Mouse (Mus musculus): ENCODE measurements around the gene Smg1. TPM values are rescaled to one million over a fixed set of nuclear protein-coding genes. Genes with fewer than 3 reads are reported as not detected.
A peak's percentile ranks its signal among the peaks of the same experiment; 100 is the strongest.

The Smg1 gene
- total RNA-seq, 2 experiments from 2014 or later: 52.3 to 57.2 TPM

- no peak for DNase-seq
- intact Hi-C loops (cut with DNase I): no loop called here
Measured at GRCm38 (mm10) chr7:118156461-118156860, 87.0 kb downstream of the Smg1 start.

- intact Hi-C loops (cut with DNase I): loop anchor here (5.0 kb wide), 2 partner anchors 58 to 143 kb away; no protein-coding TSS in a partner anchor
- DNase-seq: no peak
Measured at GRCm38 (mm10) chr7:118154150-118154549, 89.3 kb downstream of the Smg1 start.

GRCm38 (mm10) chr7:118143602-118144001, 99.9 kb downstream of the Smg1 start:
- intact Hi-C loops (cut with DNase I): loop anchor here (5.0 kb wide), 1 partner anchor 54 kb away; no protein-coding TSS in a partner anchor
- no peak for DNase-seq

- intact Hi-C loops (cut with DNase I): loop anchor here (5.0 kb wide), 1 partner anchor 54 kb away; no protein-coding TSS in a partner anchor
- no peak for DNase-seq
Measured at GRCm38 (mm10) chr7:118143123-118143522, 100.3 kb downstream of the Smg1 start.

GRCm38 (mm10) chr7:118141271-118141670, 102.2 kb downstream of the Smg1 start:
- DNase-seq: no peak
- intact Hi-C loops (cut with DNase I): loop anchor here (5.0 kb wide), 1 partner anchor 56 kb away; no protein-coding TSS in a partner anchor

- DNase-seq: no peak
- intact Hi-C loops (cut with DNase I): no loop called here
Measured at GRCm38 (mm10) chr7:118135128-118135527, 108.3 kb downstream of the Smg1 start.

GRCm38 (mm10) chr7:118129430-118130041, 113.9 kb downstream of the Smg1 start, which contains the start of gene Arl6ip1:
TSS of gene Arl6ip1 (minus strand) at chr7:118129662.
- intact Hi-C loops (cut with DNase I): no loop called here

GRCm38 (mm10) chr7:118128925-118129429, 114.5 kb downstream of the Smg1 start:
- DNase-seq: peak; percentile 40 to 52
- intact Hi-C loops (cut with DNase I): no loop called here

More at GRCm38 (mm10) chr7:118129430-118130041, 113.9 kb downstream of the Smg1 start, which contains the start of gene Arl6ip1:
- DNase-seq: peak; percentile 98

GRCm38 (mm10) chr7:118126219-118126875, 117.1 kb downstream of the Smg1 start:
- DNase-seq: no peak
- intact Hi-C loops (cut with DNase I): no loop called here

GRCm38 (mm10) chr7:118125736-118126135, 117.7 kb downstream of the Smg1 start:
- intact Hi-C loops (cut with DNase I): no loop called here

GRCm38 (mm10) chr7:118123512-118124411, 119.7 kb downstream of the Smg1 start:
- intact Hi-C loops (cut with DNase I): no loop called here
- DNase-seq: no peak

More at GRCm38 (mm10) chr7:118125736-118126135, 117.7 kb downstream of the Smg1 start:
- DNase-seq: no peak

- no peak for DNase-seq
- intact Hi-C loops (cut with DNase I): no loop called here
Measured at GRCm38 (mm10) chr7:118122235-118122634, 121.2 kb downstream of the Smg1 start.

- no peak for DNase-seq
- intact Hi-C loops (cut with DNase I): no loop called here
Measured at GRCm38 (mm10) chr7:118120654-118121053, 122.8 kb downstream of the Smg1 start.

- intact Hi-C loops (cut with DNase I): loop anchor here (5.0 kb wide), 1 partner anchor 1788 kb away; the partner anchor contains the start of gene Rps13
- DNase-seq: no peak
Measured at GRCm38 (mm10) chr7:118119946-118120345, 123.5 kb downstream of the Smg1 start.

GRCm38 (mm10) chr7:118119142-118119541, 124.3 kb downstream of the Smg1 start:
- no peak for DNase-seq

GRCm38 (mm10) chr7:118118426-118118825, 125.0 kb downstream of the Smg1 start:
- intact Hi-C loops (cut with DNase I): loop anchor here (5.0 kb wide), 1 partner anchor 1786 kb away; the partner anchor contains the start of gene Rps13
- DNase-seq: no peak

More at GRCm38 (mm10) chr7:118119142-118119541, 124.3 kb downstream of the Smg1 start:
- intact Hi-C loops (cut with DNase I): loop anchor here (5.0 kb wide), 1 partner anchor 1787 kb away; the partner anchor contains the start of gene Rps13

- intact Hi-C loops (cut with DNase I): loop anchor here (5.0 kb wide), 1 partner anchor 1785 kb away; the partner anchor contains the start of gene Rps13
- DNase-seq: no peak
Measured at GRCm38 (mm10) chr7:118117539-118118210, 125.8 kb downstream of the Smg1 start.

- no peak for DNase-seq
- intact Hi-C loops (cut with DNase I): loop anchor here (5.0 kb wide), 1 partner anchor 1785 kb away; the partner anchor contains the start of gene Rps13
Measured at GRCm38 (mm10) chr7:118116787-118117538, 126.5 kb downstream of the Smg1 start.
